In genomic region chr16:6264557-6264956, GRCm38 (mm10) we compare ENCODE assay signal across 23 mouse cellular contexts.
DNase-seq lines count a peak whose midpoint lies in the region; ATAC-seq and TF ChIP-seq lines count a peak whose summit lies in the region.
"Had no signal": no experiment of that assay in that cellular context is flagged by ENCODE, and none has a peak within 500 bp of the region (broad histone marks: within the 10 kb centered on the region; RNA-seq: fewer than 3 reads in every experiment).

No protein-coding gene starts in this region.

- H3K9me3 ChIP-seq in midbrain, embryonic 11.5 days (ENCODE audit: control insufficient read depth, low read length): no peaks in the 10 kb centered on the region
- H3K9me3 ChIP-seq in midbrain, embryonic 15.5 days: no peaks in the 10 kb centered on the region
- H3K9me3 ChIP-seq: embryonic facial prominence, embryonic 13.5 days; embryonic facial prominence, embryonic 15.5 days; forebrain, embryonic 10.5 days; forebrain, embryonic 12.5 days had no signal

- no peak overlapping the region for H3K4me3 ChIP-seq in midbrain, embryonic 11.5 days (ENCODE audit: low read depth, low read length)
- no peak overlapping the region for H3K4me3 ChIP-seq in midbrain, embryonic 15.5 days
- H3K4me3 ChIP-seq: embryonic facial prominence, embryonic 13.5 days; embryonic facial prominence, embryonic 15.5 days; erythroblast, embryonic 14.5 days; forebrain, embryonic 10.5 days; forebrain, embryonic 12.5 days had no signal

- H3K9ac ChIP-seq in midbrain, embryonic 11.5 days (ENCODE audit: low read length): no peak overlapping the region
- H3K9ac ChIP-seq in midbrain, embryonic 15.5 days: no peak overlapping the region
- H3K9ac ChIP-seq: embryonic facial prominence, embryonic 13.5 days; embryonic facial prominence, embryonic 15.5 days; forebrain, embryonic 12.5 days had no signal

- ATAC-seq in midbrain, embryonic 11.5 days (ENCODE audit: low FRiP score): no peak
- ATAC-seq in midbrain, embryonic 15.5 days (replicated peaks): no peak
- ATAC-seq: activated CD4-positive, CD25-positive, alpha-beta regulatory T cell, adult 4 months; forebrain, embryonic 14.5 days; forebrain, embryonic 16.5 days had no signal

- no peaks in the 10 kb centered on the region for H3K27me3 ChIP-seq in midbrain, embryonic 11.5 days (ENCODE audit: control insufficient read depth, insufficient read depth, low read length)
- H3K27me3 ChIP-seq in midbrain, embryonic 15.5 days (replicated peaks): no peaks in the 10 kb centered on the region
- H3K27me3 ChIP-seq: embryonic facial prominence, embryonic 13.5 days; embryonic facial prominence, embryonic 15.5 days; forebrain, embryonic 12.5 days had no signal

- DNase-seq in midbrain, embryonic 11.5 days (ENCODE audit: low spot score, missing footprints): peak; percentile 71
- peak; percentile 12 for DNase-seq in R1 (ENCODE audit: low read depth, low spot score)
- peak; percentile 27 for DNase-seq in brain, embryonic 14.5 days (ENCODE audit: low read depth)
- DNase-seq in urinary bladder, postnatal 4 days (ENCODE audit: low spot score in 2 of 2): no peak
- DNase-seq: adrenal gland, adult 8-10 months; adrenal gland, postnatal 14 days; adrenal gland, postnatal 36 days; cerebellum, adult 11 months; cerebellum, adult 18-20 months; cerebellum, adult 8-10 months; cerebellum, adult 9-11 months; cerebellum, postnatal 14 days; cerebellum, postnatal 36 days; embryo, embryonic 11 days had no signal

- no peak for TF ChIP-seq POLR2A in brain, embryonic 14.5 days (IDR thresholded peaks at IDR 0.05; ENCODE audit: borderline replicate concordance, extremely low read depth, insufficient read depth, insufficient read length, poor library complexity, severe bottlenecking)

- no peak overlapping the region for H3K27ac ChIP-seq in midbrain, embryonic 11.5 days (ENCODE audit: low read depth, low read length)
- H3K27ac ChIP-seq in midbrain, embryonic 15.5 days: no peak overlapping the region
- H3K27ac ChIP-seq: embryonic facial prominence, embryonic 13.5 days; embryonic facial prominence, embryonic 15.5 days; forebrain, embryonic 10.5 days; forebrain, embryonic 12.5 days had no signal

- 56% methylated on average over 8 of the region's 8 CpGs for WGBS in midbrain, embryonic 11.5 days
- WGBS in midbrain, embryonic 15.5 days: 41% methylated on average over 8 of the region's 8 CpGs

- TF ChIP-seq CTCF in brain, embryonic 14.5 days (IDR thresholded peaks at IDR 0.05; ENCODE audit: borderline replicate concordance, extremely low read depth, insufficient read depth, insufficient read length): no peak

- no peaks in the 10 kb centered on the region for H3K4me1 ChIP-seq in midbrain, embryonic 11.5 days (ENCODE audit: control insufficient read depth, insufficient read depth, low read length)
- H3K4me1 ChIP-seq in midbrain, embryonic 15.5 days: no peaks in the 10 kb centered on the region
- H3K4me1 ChIP-seq: embryonic facial prominence, embryonic 13.5 days; embryonic facial prominence, embryonic 15.5 days had no signal

- no peaks in the 10 kb centered on the region for H3K36me3 ChIP-seq in midbrain, embryonic 11.5 days (ENCODE audit: control insufficient read depth, insufficient read depth, low read length)
- no peaks in the 10 kb centered on the region for H3K36me3 ChIP-seq in midbrain, embryonic 15.5 days (replicated peaks)
- H3K36me3 ChIP-seq: embryonic facial prominence, embryonic 13.5 days; embryonic facial prominence, embryonic 15.5 days; forebrain, embryonic 10.5 days; forebrain, embryonic 12.5 days had no signal

- no peak overlapping the region for H3K4me2 ChIP-seq in midbrain, embryonic 11.5 days
- H3K4me2 ChIP-seq in midbrain, embryonic 15.5 days: no peak overlapping the region
- H3K4me2 ChIP-seq: embryonic facial prominence, embryonic 13.5 days; embryonic facial prominence, embryonic 15.5 days; forebrain, embryonic 12.5 days had no signal

Comparison
In these comparisons a context has a peak if more than half of its experiments do, and no peak if none do; other contexts are left out.
1. DNase-seq: peak in midbrain, embryonic 11.5 days (single experiment), R1 (single experiment) and brain, embryonic 14.5 days (single experiment); none in urinary bladder, postnatal 4 days (0 of 2).